Mouse (Mus musculus): ENCODE measurements at regions not wholly inside any gene's neighbourhood (a gene's known extent, or its start where the extent isn't known, plus 50 kb on each side); places are given as distances from the start of the nearest gene placed in this dataset.
"Not testable (repeated sequence)": the region's sequence is repeated elsewhere in the genome, so short reads cannot be mapped to it uniquely, and the experiment has no call there.

- DNase-seq (ENCODE audit: low read depth), result no peak
- TF ChIP-seq POLR2A (IDR thresholded peaks at IDR 0.05; ENCODE audit: borderline replicate concordance, extremely low read depth, insufficient read depth, insufficient read length, poor library complexity, severe bottlenecking), result no peak
- no peak for TF ChIP-seq CTCF (IDR thresholded peaks at IDR 0.05; ENCODE audit: borderline replicate concordance, extremely low read depth, insufficient read depth, insufficient read length)
Measured at GRCm38 (mm10) chr16:31564926-31565325, 98.3 kb upstream of the Dlg1 start.

- DNase-seq (ENCODE audit: low read depth), result no peak
- TF ChIP-seq POLR2A (IDR thresholded peaks at IDR 0.05; ENCODE audit: borderline replicate concordance, extremely low read depth, insufficient read depth, insufficient read length, poor library complexity, severe bottlenecking) (no peak), CTCF (IDR thresholded peaks at IDR 0.05; ENCODE audit: borderline replicate concordance, extremely low read depth, insufficient read depth, insufficient read length) (no peak)
Measured at GRCm38 (mm10) chr16:31568316-31568715, 94.9 kb upstream of the Dlg1 start.

- no peak for TF ChIP-seq POLR2A (IDR thresholded peaks at IDR 0.05; ENCODE audit: borderline replicate concordance, extremely low read depth, insufficient read depth, insufficient read length, poor library complexity, severe bottlenecking)
- no peak for TF ChIP-seq CTCF (IDR thresholded peaks at IDR 0.05; ENCODE audit: borderline replicate concordance, extremely low read depth, insufficient read depth, insufficient read length)
- DNase-seq (ENCODE audit: low read depth), result peak; percentile 25
Measured at GRCm38 (mm10) chr16:31569871-31570270, 93.4 kb upstream of the Dlg1 start.

DNA sequence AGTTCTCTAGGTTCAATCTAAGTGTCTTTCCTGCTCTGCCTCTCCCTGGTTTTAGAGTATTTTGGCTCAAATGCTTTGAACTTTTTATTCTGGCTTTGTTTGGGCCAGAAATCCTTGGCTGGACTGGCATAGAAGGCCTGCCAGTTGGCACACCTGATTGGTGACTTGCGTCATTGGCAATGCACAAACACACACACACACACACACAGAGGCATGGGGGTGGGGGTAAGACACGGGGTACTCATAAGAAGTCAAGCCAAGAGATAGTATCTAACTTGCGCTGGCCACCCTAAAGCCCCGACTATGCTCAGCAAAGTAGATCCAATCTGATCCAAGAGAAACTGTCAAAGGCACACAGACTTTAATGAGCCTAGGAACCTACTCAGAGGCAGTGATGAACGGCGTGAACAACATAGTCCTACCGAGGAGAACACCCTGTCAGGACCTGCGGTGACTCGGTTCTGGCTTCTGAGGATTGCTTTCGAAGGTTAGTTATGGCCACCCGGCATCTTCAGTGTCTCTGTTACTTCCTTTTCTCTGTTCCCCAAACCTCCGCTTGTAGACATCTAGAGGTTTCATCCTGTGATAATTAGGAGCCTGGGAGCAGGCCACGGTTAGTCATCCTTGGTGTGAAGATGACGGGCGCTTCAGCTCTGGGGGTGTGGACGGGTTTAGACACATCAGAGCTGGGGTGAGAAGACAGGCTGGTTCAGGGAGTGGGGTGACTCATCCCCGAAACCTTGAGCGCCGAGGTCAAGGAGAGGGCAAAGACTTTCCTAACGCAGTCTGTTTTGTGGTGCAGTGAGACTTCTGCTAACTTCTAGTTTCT, 92.7 kb upstream of the Dlg1 start:
- peak; percentile 78 for DNase-seq (ENCODE audit: low read depth)
- TF ChIP-seq CTCF (IDR thresholded peaks at IDR 0.05; ENCODE audit: borderline replicate concordance, extremely low read depth, insufficient read depth, insufficient read length), result no peak
- no peak for TF ChIP-seq POLR2A (IDR thresholded peaks at IDR 0.05; ENCODE audit: borderline replicate concordance, extremely low read depth, insufficient read depth, insufficient read length, poor library complexity, severe bottlenecking)

- not testable (repeated sequence) for DNase-seq (ENCODE audit: low read depth)
Measured at GRCm38 (mm10) chr16:31573833-31574232, 89.4 kb upstream of the Dlg1 start.

- DNase-seq (ENCODE audit: low read depth), result not testable (repeated sequence)
Measured at GRCm38 (mm10) chr16:31575646-31576045, 87.6 kb upstream of the Dlg1 start.

DNA sequence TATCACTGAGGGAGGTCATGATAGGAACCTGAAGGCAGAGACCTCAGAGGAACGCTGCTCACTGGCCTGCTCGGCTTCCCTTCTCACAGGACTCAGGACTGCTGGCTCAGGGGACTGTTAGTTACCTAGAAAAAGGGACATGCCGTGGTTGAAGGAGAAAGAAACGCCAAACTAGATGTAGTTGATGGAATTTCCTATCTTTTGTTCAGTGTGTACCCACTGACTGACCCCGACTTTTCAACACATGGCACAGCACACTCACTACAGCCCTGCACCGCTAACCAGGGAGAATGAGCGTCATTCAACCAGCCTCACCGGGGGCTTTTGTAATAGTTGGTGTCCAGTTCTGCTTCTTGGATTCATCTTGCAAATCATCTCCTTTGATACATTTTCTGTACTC, 86.8 kb upstream of the Dlg1 start:
- TF ChIP-seq POLR2A (IDR thresholded peaks at IDR 0.05; ENCODE audit: borderline replicate concordance, extremely low read depth, insufficient read depth, insufficient read length, poor library complexity, severe bottlenecking) (no peak), CTCF (IDR thresholded peaks at IDR 0.05; ENCODE audit: borderline replicate concordance, extremely low read depth, insufficient read depth, insufficient read length) (no peak)
- no peak for DNase-seq (ENCODE audit: low read depth)

DNA sequence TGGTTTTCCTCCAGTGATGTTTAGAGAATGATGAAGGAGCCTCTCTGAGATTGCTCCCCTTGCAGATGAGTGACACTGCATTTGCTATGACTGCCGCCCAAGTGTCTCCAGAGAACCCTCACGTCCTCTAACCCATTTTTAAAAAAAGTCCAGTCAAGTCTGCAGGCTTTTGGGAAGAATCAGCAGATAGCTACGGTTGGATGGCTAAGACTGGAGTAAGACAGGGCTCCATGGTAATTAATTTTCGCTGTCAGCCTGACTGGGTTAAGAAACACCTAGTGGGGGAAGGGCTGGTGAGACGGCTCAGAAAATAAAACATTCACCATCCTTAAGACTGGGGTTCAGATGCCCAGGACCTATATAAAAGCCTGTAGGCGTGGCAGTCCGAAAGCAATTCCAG, 85.9 kb upstream of the Dlg1 start:
- TF ChIP-seq CTCF (IDR thresholded peaks at IDR 0.05; ENCODE audit: borderline replicate concordance, extremely low read depth, insufficient read depth, insufficient read length) (no peak), POLR2A (IDR thresholded peaks at IDR 0.05; ENCODE audit: borderline replicate concordance, extremely low read depth, insufficient read depth, insufficient read length, poor library complexity, severe bottlenecking) (no peak)
- DNase-seq (ENCODE audit: low read depth), result no peak

DNA sequence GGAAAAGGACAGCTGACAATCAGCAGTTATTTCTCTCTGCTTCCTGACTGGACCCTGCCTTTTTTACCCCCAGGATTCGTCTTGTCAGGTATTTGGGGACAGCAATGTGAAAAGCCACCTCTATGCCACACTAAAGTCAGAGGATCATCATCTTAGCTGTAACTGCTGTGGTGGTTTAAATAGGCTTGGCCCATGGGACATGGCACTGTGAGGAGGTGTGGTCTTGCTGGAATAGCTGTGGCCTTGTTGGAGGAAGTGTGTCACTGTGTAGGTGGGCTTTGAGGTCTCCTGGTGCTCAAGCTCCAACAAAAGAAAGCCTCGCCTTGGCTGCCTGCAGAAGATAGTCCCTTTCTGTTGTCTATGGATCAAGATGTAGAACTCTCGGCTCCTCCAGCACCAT, 83.9 kb upstream of the Dlg1 start:
- TF ChIP-seq CTCF (IDR thresholded peaks at IDR 0.05; ENCODE audit: borderline replicate concordance, extremely low read depth, insufficient read depth, insufficient read length) (no peak), POLR2A (IDR thresholded peaks at IDR 0.05; ENCODE audit: borderline replicate concordance, extremely low read depth, insufficient read depth, insufficient read length, poor library complexity, severe bottlenecking) (no peak)
- no peak for DNase-seq (ENCODE audit: low read depth)

GRCm38 (mm10) chr16:31580779-31581178, 82.5 kb upstream of the Dlg1 start:
- no peak for TF ChIP-seq CTCF (IDR thresholded peaks at IDR 0.05; ENCODE audit: borderline replicate concordance, extremely low read depth, insufficient read depth, insufficient read length)
- TF ChIP-seq POLR2A (IDR thresholded peaks at IDR 0.05; ENCODE audit: borderline replicate concordance, extremely low read depth, insufficient read depth, insufficient read length, poor library complexity, severe bottlenecking), result no peak
- no peak for DNase-seq (ENCODE audit: low read depth)

- TF ChIP-seq POLR2A (IDR thresholded peaks at IDR 0.05; ENCODE audit: borderline replicate concordance, extremely low read depth, insufficient read depth, insufficient read length, poor library complexity, severe bottlenecking), result no peak
- no peak for TF ChIP-seq CTCF (IDR thresholded peaks at IDR 0.05; ENCODE audit: borderline replicate concordance, extremely low read depth, insufficient read depth, insufficient read length)
- no peak for DNase-seq (ENCODE audit: low read depth)
Measured at GRCm38 (mm10) chr16:31582885-31583284, 80.4 kb upstream of the Dlg1 start.

DNA sequence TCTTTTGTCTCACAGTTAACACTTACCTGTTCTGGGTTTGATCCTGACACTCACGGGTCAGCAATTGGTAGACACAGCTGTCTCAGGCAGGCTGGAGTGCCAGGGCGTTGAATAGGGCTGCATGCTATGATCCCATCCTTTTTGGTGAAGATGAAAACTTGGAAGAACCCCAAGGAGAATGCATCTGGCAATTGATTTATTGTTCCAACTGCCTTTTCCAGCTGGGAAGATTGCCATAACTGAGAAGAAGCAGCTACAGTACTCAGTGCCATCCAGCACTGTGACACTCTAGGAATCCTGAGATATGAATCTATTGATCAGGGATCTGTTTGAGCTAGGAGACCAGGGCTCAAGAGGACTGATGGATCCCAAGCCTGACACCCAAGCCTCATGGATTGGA, 79.6 kb upstream of the Dlg1 start:
- TF ChIP-seq CTCF (IDR thresholded peaks at IDR 0.05; ENCODE audit: borderline replicate concordance, extremely low read depth, insufficient read depth, insufficient read length), result no peak
- no peak for TF ChIP-seq POLR2A (IDR thresholded peaks at IDR 0.05; ENCODE audit: borderline replicate concordance, extremely low read depth, insufficient read depth, insufficient read length, poor library complexity, severe bottlenecking)

More for the DNA sequence above, 79.6 kb upstream of the Dlg1 start:
- no peak for DNase-seq (ENCODE audit: low read depth)
